Mouse (Mus musculus) embryo, embryonic 9.5 days (tissue): Measurements from ENCODE around the gene Zfp367.

Source experiments
- DNase-seq: peaks from one replicate; pipeline ENCODE4 v3.0.0-alpha.2; 2017; ENCODE audit errors: extremely low spot score

Gene Zfp367

GRCm38 (mm10) chr13:64090278-64090677 lies 62.7 kb downstream of the Zfp367 start:
- DNase-seq: no peak

GRCm38 (mm10) chr13:64089130-64089529 lies 63.9 kb downstream of the Zfp367 start, which contains the start of gene Hsd17b3:
Hsd17b3 (minus strand) TSS chr13:64089230.
- DNase-seq: no peak

GRCm38 (mm10) chr13:64088057-64088456 lies 64.9 kb downstream of the Zfp367 start:
- DNase-seq: no peak

- DNase-seq: no peak
Measured at GRCm38 (mm10) chr13:64086036-64086435, 67.0 kb downstream of the Zfp367 start.

- DNase-seq: no peak
Measured at GRCm38 (mm10) chr13:64083331-64083730, 69.7 kb downstream of the Zfp367 start.
